ENCODE assay signal across 8 mouse cellular contexts in genomic region chr17:87602260-87603036, GRCm38 (mm10). TPM values are rescaled to one million over a fixed set of nuclear protein-coding genes. Genes with fewer than 3 reads are reported as not detected.
DNase-seq lines count a peak whose midpoint lies in the region; ATAC-seq and TF ChIP-seq lines count a peak whose summit lies in the region.

No protein-coding gene starts in this region.

- no peak for DNase-seq in midbrain, embryonic 10.5 days (ENCODE audit: low spot score)
- peak; percentile 21 to 29 for DNase-seq in thymus, postnatal 36 days
- no peak for DNase-seq in adrenal gland, adult 18-20 months (ENCODE audit: low spot score in 2 of 2)
- no peak for DNase-seq in heart, adult 2 months
- DNase-seq in urinary bladder, postnatal 36 days (ENCODE audit: low spot score in 2 of 2), result no peak

- no peak for ATAC-seq in midbrain, embryonic 15.5 days (replicated peaks)
- peak; percentile 75 to 85; a peak in 3 of 4 replicates for ATAC-seq in hematopoietic stem cell, adult 5-6 weeks (replicated peaks in 1 of 2; ENCODE audit: insufficient read depth in 1 of 2, low FRiP score in 2 of 2, low TSS enrichment in 1 of 2, low read depth in 1 of 2, poor library complexity in 2 of 2, severe bottlenecking in 2 of 2)
- no peak for ATAC-seq in liver, embryonic 12.5 days

- H3K27me3 ChIP-seq in midbrain, embryonic 10.5 days (ENCODE audit: low read depth, poor library complexity, severe bottlenecking), result no peaks in the 10 kb centered on the region
- H3K27me3 ChIP-seq in midbrain, embryonic 15.5 days (replicated peaks), result no peaks in the 10 kb centered on the region
- H3K27me3 ChIP-seq in liver, embryonic 12.5 days (replicated peaks), result no peaks in the 10 kb centered on the region
- H3K27me3 ChIP-seq in heart, adult 2 months (ENCODE audit: control insufficient read depth, insufficient read depth, low read length), result no peaks in the 10 kb centered on the region

- WGBS in midbrain, embryonic 10.5 days, result 83% methylated on average over 17 of the region's 17 CpGs
- 86% methylated on average over 17 of the region's 17 CpGs for WGBS in midbrain, embryonic 15.5 days
- 50% methylated on average over 17 of the region's 17 CpGs for WGBS in liver, embryonic 12.5 days (ENCODE audit: insufficient replicate concordance)
- WGBS in heart, adult 2 months, result 60% methylated on average over 17 of the region's 17 CpGs

- no peak for TF ChIP-seq CTCF in heart, adult 2 months (IDR thresholded peaks at IDR 0.05)

- no peak for TF ChIP-seq EP300 in heart, adult 2 months (IDR thresholded peaks at IDR 0.05; ENCODE audit: insufficient read depth, low read depth, low read length)

- no peak overlapping the region for H3K4me2 ChIP-seq in midbrain, embryonic 15.5 days
- H3K4me2 ChIP-seq in liver, embryonic 12.5 days, result 0 out of 2 replicates have a peak overlapping the region, but pooled peaks have one; percentile 14

- intact Hi-C loops in heart, adult 2 months (cut with DNase I), result loop anchor here (1.0 to 5.0 kb wide), 2 partner anchors 60 to 345 kb away; no protein-coding TSS in a partner anchor

- no peak overlapping the region for H3K9ac ChIP-seq in midbrain, embryonic 15.5 days
- H3K9ac ChIP-seq in liver, embryonic 12.5 days, result no peak overlapping the region
- no peak overlapping the region for H3K9ac ChIP-seq in heart, adult 2 months (ENCODE audit: low read depth, low read length)

- no peaks in the 10 kb centered on the region for H3K36me3 ChIP-seq in midbrain, embryonic 10.5 days
- no peaks in the 10 kb centered on the region for H3K36me3 ChIP-seq in midbrain, embryonic 15.5 days (replicated peaks)
- H3K36me3 ChIP-seq in liver, embryonic 12.5 days, result no peaks in the 10 kb centered on the region
- no peaks in the 10 kb centered on the region for H3K36me3 ChIP-seq in heart, adult 2 months (ENCODE audit: control insufficient read depth, insufficient read depth, low read length)

- H3K27ac ChIP-seq in midbrain, embryonic 10.5 days (replicated peaks), result 0 out of 2 replicates have a peak overlapping the region, but pooled peaks have one; percentile 28
- no peak overlapping the region for H3K27ac ChIP-seq in midbrain, embryonic 15.5 days
- no peak overlapping the region for H3K27ac ChIP-seq in liver, embryonic 12.5 days
- H3K27ac ChIP-seq in heart, adult 2 months, result no peak overlapping the region

- TF ChIP-seq POLR2A in heart, adult 2 months (IDR thresholded peaks at IDR 0.05; ENCODE audit: insufficient read depth, low read depth, low read length), result no peak

- no peaks in the 10 kb centered on the region for H3K79me2 ChIP-seq in heart, adult 2 months (replicated peaks; ENCODE audit: control insufficient read depth, insufficient read depth, low read length)

- no peaks in the 10 kb centered on the region for H3K9me3 ChIP-seq in midbrain, embryonic 10.5 days (replicated peaks)
- no peaks in the 10 kb centered on the region for H3K9me3 ChIP-seq in midbrain, embryonic 15.5 days
- H3K9me3 ChIP-seq in liver, embryonic 12.5 days (replicated peaks), result no peaks in the 10 kb centered on the region

- H3K4me3 ChIP-seq in midbrain, embryonic 10.5 days, result no peak overlapping the region
- no peak overlapping the region for H3K4me3 ChIP-seq in midbrain, embryonic 15.5 days
- no peak overlapping the region for H3K4me3 ChIP-seq in liver, embryonic 12.5 days
- H3K4me3 ChIP-seq in heart, adult 2 months, result no peak overlapping the region

- H3K4me1 ChIP-seq in midbrain, embryonic 10.5 days, result no peaks in the 10 kb centered on the region
- H3K4me1 ChIP-seq in midbrain, embryonic 15.5 days, result no peaks in the 10 kb centered on the region
- peaks cover 8% of the 10 kb centered on the region; the same call in 1 of the 2 replicates for H3K4me1 ChIP-seq in liver, embryonic 12.5 days
- no peaks in the 10 kb centered on the region for H3K4me1 ChIP-seq in heart, adult 2 months (ENCODE audit: control insufficient read depth, insufficient read depth, low read length)

RNA-seq across cellular contexts. Expression of gene Epcam, which starts 33.3 kb away (rescaled TPM):
- 8.3 and 11.8 TPM in 2 replicates for polyA plus RNA-seq in midbrain, embryonic 10.5 days (2016; fragmentation: Nextera tagmentation; extraction: Ambion mirVana)
- polyA plus RNA-seq in midbrain, embryonic 15.5 days (2015; fragmentation: Nextera tagmentation; extraction: Ambion mirVana), result 3.0 TPM in 2 replicates
- total RNA-seq in hematopoietic stem cell, adult 5-6 weeks (2017), result 2.3 and 3.6 TPM in 2 replicates
- 2.3 and 3.2 TPM in 2 replicates for polyA plus RNA-seq in liver, embryonic 12.5 days (2016; fragmentation: Nextera tagmentation; extraction: Ambion mirVana)
- not detected for total RNA-seq in adrenal gland, adult 18-20 months (2021)
- total RNA-seq in heart, adult 2 months (2021), result not detected
- polyA plus RNA-seq in heart, adult 2 months (2012; rRNA removed), result 0.86 TPM in 1 of 2 replicates, not detected in the other

Comparison
In these comparisons a context has a peak if more than half of its experiments do, and no peak if none do; other contexts are left out.
1. DNase-seq: peak in thymus, postnatal 36 days (2 of 2); none in midbrain, embryonic 10.5 days (single experiment), adrenal gland, adult 18-20 months (0 of 2), heart, adult 2 months (0 of 2) and urinary bladder, postnatal 36 days (0 of 2).
2. ATAC-seq: peak in hematopoietic stem cell, adult 5-6 weeks (2 of 2); none in midbrain, embryonic 15.5 days (single experiment) and liver, embryonic 12.5 days (single experiment).